Mouse (Mus musculus) E14TG2a.4 (cell line): ENCODE measurements around the gene Cabp2.

Source experiments
- CTCF ChIP-seq: conservative IDR thresholded peaks from 2 replicates; pipeline ENCODE4 v1.5.1; 2014; ENCODE audit warnings: low read length
- POU5F1 ChIP-seq: IDR thresholded peaks from 2 replicates; pipeline ENCODE4 v1.6.1; 2014; ENCODE audit warnings: low read length, borderline replicate concordance

DNA sequence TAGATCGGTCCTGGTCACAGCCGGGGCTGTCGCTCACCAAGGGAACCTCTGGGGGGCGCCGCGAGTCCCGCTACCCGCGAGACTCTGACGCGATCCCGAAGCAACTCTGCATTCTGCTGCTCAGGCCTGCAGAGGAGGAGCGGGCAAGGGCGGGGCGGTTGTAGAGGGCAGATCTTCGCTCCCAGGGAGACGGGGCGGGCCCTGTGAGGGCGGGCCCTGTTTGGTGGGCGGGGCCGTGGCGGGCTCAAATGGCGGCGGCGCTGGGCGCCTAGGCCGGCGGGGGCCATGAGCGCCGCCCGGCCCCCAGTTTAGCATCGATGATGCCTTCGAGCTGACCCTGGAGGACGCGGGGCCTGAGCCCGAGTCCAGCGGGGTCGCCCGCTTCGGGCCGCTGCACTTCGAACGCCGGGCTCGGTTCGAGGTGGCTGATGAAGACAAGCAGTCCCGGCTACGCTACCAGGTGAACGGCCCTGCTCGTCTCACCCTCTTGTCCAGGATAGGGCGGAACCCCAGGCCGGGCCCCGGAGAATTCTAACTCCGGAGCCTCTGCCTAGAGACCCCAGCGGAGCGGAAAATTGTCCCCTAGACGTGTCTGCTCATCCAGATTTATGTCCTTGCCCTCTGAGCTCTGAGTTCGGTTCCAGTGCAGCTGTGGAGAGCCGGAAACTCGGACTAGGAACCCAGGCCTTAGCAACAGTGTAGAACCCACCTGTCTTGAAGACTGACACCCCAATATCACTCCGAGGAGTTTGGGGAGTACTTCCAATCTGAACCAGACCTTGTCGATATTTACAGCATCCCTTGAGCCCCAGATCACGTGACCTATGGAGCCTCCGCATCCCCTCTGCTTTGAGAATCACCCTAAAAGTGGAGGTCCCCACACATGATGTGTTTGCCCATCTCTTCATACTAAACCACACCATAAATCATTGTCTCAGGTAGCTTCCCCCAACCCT, 44.6 kb downstream of the Cabp2 start, which contains the start of gene Aip:
- TF ChIP-seq POU5F1 (no peak), CTCF (peak; percentile 33)
